ENCODE assay signal across 8 mouse cellular contexts in the genomic region with DNA sequence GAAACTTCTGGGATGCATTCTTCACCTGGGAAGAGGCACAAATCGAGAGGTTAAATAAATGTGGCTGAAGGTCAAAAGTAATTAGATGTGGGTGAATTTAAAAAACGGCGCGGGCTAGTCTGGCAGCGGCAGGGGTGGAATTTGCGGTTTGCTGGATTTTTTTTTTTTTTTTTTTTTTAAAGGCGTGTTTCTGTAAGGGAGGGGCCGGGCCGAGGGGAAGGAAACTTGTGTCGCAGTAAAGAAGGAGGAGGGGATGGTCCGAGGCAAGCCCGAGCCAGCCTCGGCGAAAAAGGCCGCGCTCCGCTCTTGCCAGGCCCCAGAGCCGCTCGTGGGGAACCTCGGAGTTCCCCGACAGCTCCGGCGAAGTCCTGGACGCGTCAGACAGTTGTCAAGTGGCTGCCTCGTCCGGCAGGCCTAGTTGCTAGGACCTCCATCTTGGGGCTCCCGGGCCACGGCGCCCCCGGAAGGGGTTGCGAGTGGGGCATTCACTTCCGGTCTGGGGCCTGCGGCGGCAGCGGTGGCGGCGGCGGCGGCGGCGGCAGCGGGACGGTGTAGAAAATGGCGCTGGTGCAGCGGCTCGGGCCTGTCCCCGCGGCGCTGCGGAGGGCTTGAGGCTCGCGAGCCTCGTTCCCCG. TPM values are rescaled to one million over a fixed set of nuclear protein-coding genes. Genes with fewer than 3 reads are reported as not detected.
A peak's percentile ranks its signal among the peaks of the same experiment; 100 is the strongest.
DNase-seq lines count a peak whose midpoint lies in the region; ATAC-seq and TF ChIP-seq lines count a peak whose summit lies in the region.

A gene (plus strand): TSS at position 221 of the 634 bp plus-strand sequence.

- H3ac ChIP-seq in myocyte (ENCODE audit: control insufficient read depth, insufficient read length) = peak within 1 kb of the TSS; percentile 70

- DNase-seq in B cell, adult 2 months = peak; percentile 96 to 97
- peak; percentile 95 for DNase-seq in brain, adult 2 months (ENCODE audit: low read depth, low spot score)
- peak; percentile 80 for DNase-seq in liver, adult 2 months (ENCODE audit: extremely low read depth, low read depth, low spot score)
- peak; percentile 93 for DNase-seq in splenic B cell, adult 2 months (ENCODE audit: low read depth, low spot score)

- H3K4me1 ChIP-seq in heart, embryonic 11.5 days (ENCODE audit: control insufficient read depth, insufficient read depth, low read length) = peaks cover 15% of the 10 kb centered on the region
- H3K4me1 ChIP-seq in kidney, embryonic 16.5 days (ENCODE audit: insufficient read depth, low read length) = peaks cover 20% of the 10 kb centered on the region
- peaks cover 17% of the 10 kb centered on the region for H3K4me1 ChIP-seq in liver, adult 2 months (ENCODE audit: control insufficient read depth, insufficient read depth, low read length)

- peak; percentile 53; the same call in 1 of the 2 replicates for TF ChIP-seq POLR2A in liver, adult 2 months (IDR thresholded peaks at IDR 0.05; ENCODE audit: extremely low read depth, insufficient read depth, low read length)
- TF ChIP-seq POLR2A in myocyte (IDR thresholded peaks at IDR 0.05; ENCODE audit: insufficient read length, low read depth) = peak; percentile 75

- peak within 1 kb of the TSS; percentile 94 for H3K4me3 ChIP-seq in heart, embryonic 11.5 days (ENCODE audit: low read depth, low read length)
- H3K4me3 ChIP-seq in kidney, embryonic 16.5 days (ENCODE audit: low read length) = peak within 1 kb of the TSS; percentile 98
- peak within 1 kb of the TSS; percentile 77 for H3K4me3 ChIP-seq in liver, adult 2 months (ENCODE audit: insufficient read depth, low read depth, low read length)
- peak within 1 kb of the TSS; percentile 50 for H3K4me3 ChIP-seq in myocyte

- peak within 1 kb of the TSS; percentile 72 for H3K4me2 ChIP-seq in heart, embryonic 11.5 days
- peak within 1 kb of the TSS; percentile 69 for H3K4me2 ChIP-seq in kidney, embryonic 16.5 days (replicated peaks; ENCODE audit: low read depth, low read length)
- peak within 1 kb of the TSS; percentile 92 for H3K4me2 ChIP-seq in myocyte (ENCODE audit: low read depth)

- under 1% methylated on average over 45 of the region's 55 CpGs for WGBS in heart, embryonic 11.5 days (ENCODE audit: insufficient replicate concordance)
- WGBS in kidney, embryonic 16.5 days = 0% methylated on average over 29 of the region's 55 CpGs
- under 1% methylated on average over 48 of the region's 55 CpGs for WGBS in liver, adult 2 months

- peak within 1 kb of the TSS; percentile 95 for H3K27ac ChIP-seq in heart, embryonic 11.5 days (ENCODE audit: low read depth, low read length)
- H3K27ac ChIP-seq in kidney, embryonic 16.5 days (ENCODE audit: low read length) = peak within 1 kb of the TSS; percentile 98
- H3K27ac ChIP-seq in liver, adult 2 months (replicated peaks; ENCODE audit: insufficient read depth, low read depth, low read length) = peak within 1 kb of the TSS; percentile 94

- peaks cover 16% of the 10 kb centered on the region for H3K79me2 ChIP-seq in liver, adult 2 months (ENCODE audit: control insufficient read depth, insufficient read depth, low read length)
- H3K79me2 ChIP-seq in myocyte (ENCODE audit: control insufficient read depth, insufficient read depth) = peaks cover 45% of the 10 kb centered on the region

- TF ChIP-seq CTCF in liver, adult 2 months (IDR thresholded peaks at IDR 0.05; ENCODE audit: low read depth, low read length) = no peak

- peak within 1 kb of the TSS; percentile 96 for H3K9ac ChIP-seq in heart, embryonic 11.5 days (ENCODE audit: low read depth, low read length)
- H3K9ac ChIP-seq in kidney, embryonic 16.5 days (replicated peaks; ENCODE audit: low read length) = peak within 1 kb of the TSS; percentile 99
- peak within 1 kb of the TSS; percentile 97 for H3K9ac ChIP-seq in liver, adult 2 months (ENCODE audit: low read depth, low read length)

- no peaks in the 10 kb centered on the region for H3K9me3 ChIP-seq in heart, embryonic 11.5 days (replicated peaks; ENCODE audit: control insufficient read depth, low read length)
- H3K9me3 ChIP-seq in kidney, embryonic 16.5 days (ENCODE audit: low read length) = no peaks in the 10 kb centered on the region

- H3K27me3 ChIP-seq in heart, embryonic 11.5 days (ENCODE audit: control insufficient read depth, insufficient read depth, low read length) = no peaks in the 10 kb centered on the region
- no peaks in the 10 kb centered on the region for H3K27me3 ChIP-seq in kidney, embryonic 16.5 days (ENCODE audit: insufficient read depth, low read length)
- H3K27me3 ChIP-seq in liver, adult 2 months (ENCODE audit: control insufficient read depth, insufficient read depth, low read length) = no peaks in the 10 kb centered on the region
- H3K27me3 ChIP-seq in myocyte (ENCODE audit: control insufficient read depth, insufficient read depth, insufficient read length) = no peaks in the 10 kb centered on the region
- no peaks in the 10 kb centered on the region for H3K27me3 ChIP-seq in splenic B cell, adult 2 months (ENCODE audit: control insufficient read depth, insufficient read depth, low read length, poor library complexity, severe bottlenecking)

- H3K36me3 ChIP-seq in heart, embryonic 11.5 days (ENCODE audit: control insufficient read depth, insufficient read depth, low read length) = 0 out of 2 replicates have a peak, but pooled peaks cover 3% of the 10 kb centered on the region
- peaks cover 11% of the 10 kb centered on the region for H3K36me3 ChIP-seq in kidney, embryonic 16.5 days (ENCODE audit: insufficient read depth, low read length)
- H3K36me3 ChIP-seq in liver, adult 2 months (ENCODE audit: control insufficient read depth, insufficient read depth, low read length) = peaks cover 14% of the 10 kb centered on the region
- peaks cover 11% of the 10 kb centered on the region for H3K36me3 ChIP-seq in myocyte (ENCODE audit: control insufficient read depth, insufficient read depth)
- 0 out of 2 replicates have a peak, but pooled peaks cover 4% of the 10 kb centered on the region for H3K36me3 ChIP-seq in splenic B cell, adult 2 months (ENCODE audit: control insufficient read depth, insufficient read depth, low read length, poor library complexity, severe bottlenecking)

- ATAC-seq in erythroblast, adult 5-6 weeks (replicated peaks; ENCODE audit: low FRiP score, poor library complexity, severe bottlenecking) = peak; percentile 96
- ATAC-seq in heart, embryonic 11.5 days (replicated peaks; ENCODE audit: insufficient number of reproducible peaks, low FRiP score, low TSS enrichment) = peak; percentile 93
- ATAC-seq in kidney, embryonic 16.5 days (ENCODE audit: low FRiP score, low TSS enrichment) = peak; percentile 96

TF ChIP-seq in myocyte, 11 proteins besides CTCF, POLR2A, EP300 and RAD21:
- TF ChIP-seq E2F4 (IDR thresholded peaks at IDR 0.05; ENCODE audit: insufficient read depth) (peak; percentile 72), TCF3 (IDR thresholded peaks at IDR 0.05; ENCODE audit: insufficient read length, low read depth) (no peak)

RNA-seq across cellular contexts. Expression of the gene that starts here (rescaled TPM):
- total RNA-seq in erythroblast, adult 5-6 weeks (2015; ENCODE audit: low replicate concordance) = 5.4 and 13.6 TPM in 2 replicates
- 12.1 and 15.5 TPM in 2 replicates for total RNA-seq in erythroblast, adult 5-6 weeks (2017; ENCODE audit: low replicate concordance)
- polyA plus RNA-seq in heart, embryonic 11.5 days (2014; fragmentation: Nextera tagmentation; extraction: Ambion mirVana) = 37.6 and 44.8 TPM in 2 replicates
- 34.9 and 47.1 TPM in 2 replicates for polyA plus RNA-seq in kidney, embryonic 16.5 days (2015; fragmentation: Nextera tagmentation; extraction: Ambion mirVana)
- total RNA-seq in liver, adult 2 months (2014; rRNA removed) = 29.7 and 32.4 TPM in 2 replicates
- polyA plus RNA-seq in liver, adult 2 months (2012; rRNA removed) = 13.4 and 22.1 TPM in 2 replicates
- 8.6 TPM for polyA plus RNA-seq in myocyte (2012; fragmentation: generic; extraction: Trizol)

Comparison
In these comparisons a context has a peak if more than half of its experiments do, and no peak if none do; other contexts are left out.
1. Peak in every context shown above with its lines: DNase-seq, ATAC-seq, H3K4me3 ChIP-seq and H3K27ac ChIP-seq.